Mouse (Mus musculus): ENCODE results near the gene Pi4kb. TPM values are rescaled to one million over a fixed set of nuclear protein-coding genes. Genes with fewer than 3 reads are reported as not detected.

Gene Pi4kb
- polyA plus RNA-seq, 1 experiment: 21.7 TPM

DNA sequence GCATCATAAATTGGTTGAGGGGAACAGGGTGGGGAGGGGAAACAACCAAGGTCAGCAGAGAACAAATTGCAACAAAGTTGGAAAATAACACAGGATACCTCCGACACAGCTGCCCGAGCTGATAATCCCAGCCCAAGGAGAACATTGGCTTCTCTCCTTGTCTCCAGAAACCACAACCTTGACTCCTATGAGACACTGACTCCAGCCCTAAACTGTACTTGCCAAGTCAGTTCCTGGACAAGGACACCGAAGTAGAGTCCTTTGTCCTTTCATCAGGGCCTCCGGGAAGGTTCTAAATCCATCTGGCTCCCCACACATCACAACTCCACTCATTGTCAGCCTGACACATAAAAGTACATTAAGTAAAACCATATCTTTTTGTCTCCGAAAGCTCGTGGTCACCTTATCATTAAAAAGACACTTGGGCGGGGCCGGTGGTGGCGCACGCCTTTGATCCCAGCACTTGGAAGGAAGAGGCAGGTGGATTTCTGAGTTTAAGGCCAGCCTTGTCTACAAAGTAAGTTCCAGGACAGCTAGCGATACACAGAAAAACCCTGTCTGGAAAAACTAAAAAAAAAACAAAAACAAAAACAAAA, 72.0 kb downstream of the Pi4kb start:
- WGBS: 73% methylated on average over 11 of the region's 11 CpGs
- no peak for DNase-seq (ENCODE audit: low read depth, low spot score)

DNA sequence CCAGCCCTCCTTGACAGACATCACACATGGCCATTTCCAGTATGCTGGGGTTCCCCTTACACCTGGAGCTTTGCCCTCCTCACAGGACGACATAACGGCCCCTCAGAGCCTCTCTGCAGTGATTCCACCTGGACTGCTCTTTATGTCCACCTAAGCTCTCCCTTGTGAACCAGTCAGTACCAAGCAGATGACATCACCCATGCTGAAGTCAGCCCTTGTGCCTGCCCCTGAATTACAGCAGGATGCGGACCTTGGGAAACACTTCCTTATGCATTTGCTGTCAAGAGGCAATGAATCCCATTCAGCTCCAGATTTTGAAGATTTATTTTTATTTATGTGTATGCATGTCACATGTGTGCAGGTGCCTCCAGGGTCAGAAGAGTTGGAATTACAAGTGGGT, 73.4 kb downstream of the Pi4kb start:
- WGBS: 42% methylated on average over 3 of the region's 3 CpGs
- no peak for DNase-seq (ENCODE audit: low read depth, low spot score)

DNA sequence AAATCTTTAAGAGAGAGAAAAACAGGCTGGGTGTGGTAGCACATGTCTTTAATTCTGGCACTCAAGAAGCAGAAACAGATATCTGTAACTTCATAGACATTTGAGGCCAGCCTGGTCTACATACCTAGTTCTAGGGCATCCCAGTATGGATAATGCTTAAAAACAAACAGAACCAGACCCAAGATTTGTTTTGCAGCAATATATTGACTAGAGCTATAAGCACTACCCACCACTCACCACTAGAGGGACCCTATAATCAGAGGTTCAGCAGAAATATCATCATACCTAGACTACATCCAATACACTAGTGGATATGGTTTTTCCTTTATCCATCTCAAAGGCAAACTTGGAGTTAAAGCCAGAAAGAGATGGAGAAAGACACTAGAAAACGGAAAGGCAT, 78.4 kb downstream of the Pi4kb start:
- WGBS: 37% methylated on average over 1 of the region's 1 CpGs
- no peak for DNase-seq (ENCODE audit: low read depth, low spot score)

DNA sequence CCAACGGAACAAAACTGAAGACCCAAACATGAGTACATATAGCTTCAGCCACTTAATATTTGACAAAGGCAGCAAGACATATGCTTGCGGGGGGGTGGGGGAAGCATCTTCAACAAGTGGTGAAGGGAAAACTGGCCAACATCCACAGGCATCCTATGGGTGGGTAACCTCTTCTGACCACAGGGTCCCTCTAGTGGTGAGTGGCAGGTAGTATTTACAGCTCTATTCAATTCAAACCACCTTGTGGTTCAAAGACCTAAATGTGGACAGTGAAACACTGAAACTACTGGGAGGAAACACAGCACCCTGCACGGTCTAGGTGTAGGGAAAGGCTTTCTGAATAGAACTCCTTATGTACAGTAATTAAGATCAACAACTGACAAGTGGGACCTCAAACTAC, 79.2 kb downstream of the Pi4kb start:
- 43% methylated on average over 3 of the region's 3 CpGs for WGBS
- DNase-seq (ENCODE audit: low read depth, low spot score): no peak

DNA sequence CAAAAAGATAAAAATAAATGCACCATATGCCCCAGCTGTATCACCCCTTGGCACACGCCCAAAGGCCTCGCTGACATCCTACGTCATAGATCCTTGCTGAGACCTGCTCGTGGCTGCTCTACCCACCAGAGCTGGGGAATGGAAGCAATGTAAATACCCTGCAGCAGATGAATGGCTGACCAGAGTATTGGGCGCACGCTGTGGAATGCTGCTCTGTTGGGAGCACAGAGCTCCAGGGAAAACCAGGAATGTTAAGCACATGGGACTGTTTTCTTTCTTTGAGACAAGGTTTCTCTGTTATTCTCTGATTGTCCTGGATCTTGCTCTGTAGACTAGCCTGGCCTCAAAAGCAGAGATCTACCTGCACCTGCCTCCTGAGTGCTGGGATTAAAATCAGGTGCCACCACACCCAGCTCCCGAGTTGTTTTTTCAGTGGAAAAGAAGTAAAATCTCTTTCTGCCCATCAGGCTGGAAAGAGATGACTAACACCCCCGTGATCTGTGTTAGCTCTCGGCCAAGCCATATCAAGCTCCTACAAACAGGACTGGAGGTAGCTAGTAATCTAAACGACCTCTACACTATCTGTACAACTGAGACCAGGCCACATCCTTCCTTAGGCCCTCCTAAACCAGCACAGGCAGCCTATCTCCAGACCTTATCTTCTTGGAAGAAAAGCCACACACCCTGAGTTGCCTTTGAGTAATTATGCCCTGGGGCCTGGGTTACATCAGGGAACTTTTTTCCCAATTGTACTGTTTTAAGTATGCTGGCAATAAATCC, 80.1 kb downstream of the Pi4kb start:
- no peak for DNase-seq (ENCODE audit: low read depth, low spot score)
- 31% methylated on average over 10 of the region's 10 CpGs for WGBS

DNA sequence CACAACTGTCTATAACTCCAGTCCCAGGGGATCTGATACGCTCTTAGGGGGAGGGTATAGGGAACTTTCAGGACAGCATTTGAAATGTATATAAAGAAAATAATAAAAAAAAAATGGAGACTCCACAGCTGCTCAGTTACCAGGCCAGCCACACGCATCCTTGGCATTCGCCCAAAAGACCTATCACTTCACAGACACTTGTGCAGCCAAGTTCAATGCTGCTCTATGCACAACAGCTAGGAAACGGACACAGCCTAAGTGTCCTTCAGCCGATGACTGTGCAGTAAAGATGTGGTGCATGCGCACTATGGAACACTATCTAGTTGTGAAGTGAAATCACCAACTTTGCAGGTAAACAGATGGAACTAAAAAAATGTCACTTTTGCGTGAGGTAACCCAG, 81.7 kb downstream of the Pi4kb start:
- 81% methylated on average over 7 of the region's 7 CpGs for WGBS
- DNase-seq (ENCODE audit: low read depth, low spot score): no peak

Other genes starting within 250 kb of the Pi4kb start
- gene Cgn, start 188.2 kb upstream of the Pi4kb start, polyA plus RNA-seq (2012; rRNA removed): 30.1 and 35.1 TPM in 2 replicates
- 8.4 and 11.6 TPM in 2 replicates for gene Pogz, start 137.2 kb upstream of the Pi4kb start, polyA plus RNA-seq (2012; rRNA removed)
- gene Psmb4, start 87.8 kb upstream of the Pi4kb start, polyA plus RNA-seq (2012; rRNA removed): 281 and 331 TPM in 2 replicates
- 74.0 and 82.8 TPM in 2 replicates for gene Selenbp1, start 41.7 kb upstream of the Pi4kb start, polyA plus RNA-seq (2012; rRNA removed)
- gene Rfx5, start 20.7 kb upstream of the Pi4kb start, polyA plus RNA-seq (2012; rRNA removed): 6.2 and 12.2 TPM in 2 replicates
- gene Zfp687, start 40.7 kb downstream of the Pi4kb start, polyA plus RNA-seq (2012; rRNA removed): 13.3 and 19.3 TPM in 2 replicates
- 138 and 153 TPM in 2 replicates for gene Psmd4, start 67.9 kb downstream of the Pi4kb start, polyA plus RNA-seq (2012; rRNA removed)
- gene Pip5k1a, start 132.2 kb downstream of the Pi4kb start, polyA plus RNA-seq (2012; rRNA removed): 12.1 and 15.6 TPM in 2 replicates
- gene Vps72, start 136.3 kb downstream of the Pi4kb start, polyA plus RNA-seq (2012; rRNA removed): 38.7 and 48.3 TPM in 2 replicates
- gene Tmod4, start 149.7 kb downstream of the Pi4kb start, polyA plus RNA-seq (2012; rRNA removed): 0.71 and 0.73 TPM in 2 replicates
- gene Scnm1, start 159.3 kb downstream of the Pi4kb start, polyA plus RNA-seq (2012; rRNA removed): 45.6 and 51.2 TPM in 2 replicates
- 7.6 and 7.7 TPM in 2 replicates for gene Lysmd1, start 159.4 kb downstream of the Pi4kb start, polyA plus RNA-seq (2012; rRNA removed)
- 30.8 and 46.2 TPM in 2 replicates for gene Tnfaip8l2, start 167.6 kb downstream of the Pi4kb start, polyA plus RNA-seq (2012; rRNA removed)
- 1.4 and 2.6 TPM in 2 replicates for gene Sema6c, start 185.7 kb downstream of the Pi4kb start, polyA plus RNA-seq (2012; rRNA removed)
- gene Gabpb2, start 243.2 kb downstream of the Pi4kb start, polyA plus RNA-seq (2012; rRNA removed): 9.2 and 16.1 TPM in 2 replicates